Mouse (Mus musculus): ENCODE data around the gene Mrpl27. TPM values are rescaled to one million over a fixed set of nuclear protein-coding genes. Genes with fewer than 3 reads are reported as not detected.

The Mrpl27 gene
- total and polyA plus RNA-seq, 2 experiments, result 74.6 to 112 TPM

DNA sequence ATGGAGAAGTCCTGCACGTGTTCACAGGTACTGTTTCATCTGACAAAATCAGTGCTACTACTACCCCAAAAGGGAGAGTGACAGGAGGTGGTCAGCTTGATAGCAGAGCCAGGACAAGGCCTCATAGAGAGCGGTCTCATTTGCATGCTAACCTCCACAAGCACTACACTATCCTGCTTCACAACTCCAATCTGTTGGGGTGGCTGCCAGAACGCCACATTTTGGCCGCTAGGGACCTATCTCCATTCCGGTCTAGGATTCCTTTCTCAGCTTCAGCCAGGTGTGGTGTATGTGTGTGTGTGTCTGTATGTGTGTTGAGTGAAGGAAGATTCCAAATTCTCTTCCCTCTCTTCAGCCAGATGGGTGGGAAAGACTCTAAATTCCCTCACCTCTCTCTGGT, 21.9 kb downstream of the Mrpl27 start:
- H3K27me3 ChIP-seq (ENCODE audit: control insufficient read depth, insufficient read depth, low read length), result no peaks in the 10 kb centered on the region
- TF ChIP-seq CTCF (IDR thresholded peaks at IDR 0.05; ENCODE audit: low read depth, low read length) (no peak), POLR2A (IDR thresholded peaks at IDR 0.05; ENCODE audit: extremely low read depth, insufficient read depth, low read length) (no peak)
- no peaks in the 10 kb centered on the region for H3K36me3 ChIP-seq (ENCODE audit: control insufficient read depth, insufficient read depth, low read length)
- no peak overlapping the region for H3K4me3 ChIP-seq (ENCODE audit: insufficient read depth, low read depth, low read length)
- H3K27ac ChIP-seq (replicated peaks; ENCODE audit: insufficient read depth, low read depth, low read length), result no peak overlapping the region
- peaks cover 7% of the 10 kb centered on the region for H3K4me1 ChIP-seq (ENCODE audit: control insufficient read depth, insufficient read depth, low read length)
- WGBS, result 74% methylated on average over 5 of the region's 5 CpGs
- peak; percentile 22 for DNase-seq (ENCODE audit: extremely low read depth, low read depth, low spot score)
- H3K79me2 ChIP-seq (ENCODE audit: control insufficient read depth, insufficient read depth, low read length), result peaks cover 13% of the 10 kb centered on the region; the same call in 1 of the 2 replicates
- H3K9ac ChIP-seq (ENCODE audit: low read depth, low read length), result no peak overlapping the region

DNA sequence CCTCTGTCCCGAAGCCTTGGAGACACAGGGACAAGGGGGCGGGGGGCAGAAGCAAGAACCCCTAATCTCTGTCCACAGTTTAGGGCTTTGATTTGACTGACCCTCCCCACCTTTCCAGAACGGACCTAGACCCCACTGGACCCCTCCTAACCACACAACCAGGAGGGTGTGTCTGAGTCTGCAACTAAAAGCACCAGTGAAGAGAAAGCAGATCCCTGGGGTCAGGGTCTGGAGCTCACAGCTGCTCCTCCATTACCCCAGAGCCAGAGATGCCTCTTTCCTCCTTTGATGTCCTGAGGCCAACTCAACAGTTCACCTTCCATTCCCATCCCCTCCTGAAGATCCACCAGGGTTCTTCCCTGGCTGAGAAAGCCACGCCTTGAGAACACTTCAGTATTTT, 22.7 kb downstream of the Mrpl27 start:
- H3K4me1 ChIP-seq (ENCODE audit: control insufficient read depth, insufficient read depth, low read length), result peaks cover 7% of the 10 kb centered on the region
- H3K4me3 ChIP-seq (ENCODE audit: insufficient read depth, low read depth, low read length), result peak overlapping the region; percentile 93
- no peaks in the 10 kb centered on the region for H3K36me3 ChIP-seq (ENCODE audit: control insufficient read depth, insufficient read depth, low read length)
- no peak overlapping the region for H3K27ac ChIP-seq (replicated peaks; ENCODE audit: insufficient read depth, low read depth, low read length)
- H3K27me3 ChIP-seq (ENCODE audit: control insufficient read depth, insufficient read depth, low read length), result no peaks in the 10 kb centered on the region
- no peak for TF ChIP-seq CTCF (IDR thresholded peaks at IDR 0.05; ENCODE audit: low read depth, low read length)
- no peak for TF ChIP-seq POLR2A (IDR thresholded peaks at IDR 0.05; ENCODE audit: extremely low read depth, insufficient read depth, low read length)
- peaks cover 13% of the 10 kb centered on the region; the same call in 1 of the 2 replicates for H3K79me2 ChIP-seq (ENCODE audit: control insufficient read depth, insufficient read depth, low read length)
- peak overlapping the region; percentile 97 for H3K9ac ChIP-seq (ENCODE audit: low read depth, low read length)
- no peak for DNase-seq (ENCODE audit: extremely low read depth, low read depth, low spot score)
- WGBS, result 59% methylated on average over 4 of the region's 4 CpGs

DNA sequence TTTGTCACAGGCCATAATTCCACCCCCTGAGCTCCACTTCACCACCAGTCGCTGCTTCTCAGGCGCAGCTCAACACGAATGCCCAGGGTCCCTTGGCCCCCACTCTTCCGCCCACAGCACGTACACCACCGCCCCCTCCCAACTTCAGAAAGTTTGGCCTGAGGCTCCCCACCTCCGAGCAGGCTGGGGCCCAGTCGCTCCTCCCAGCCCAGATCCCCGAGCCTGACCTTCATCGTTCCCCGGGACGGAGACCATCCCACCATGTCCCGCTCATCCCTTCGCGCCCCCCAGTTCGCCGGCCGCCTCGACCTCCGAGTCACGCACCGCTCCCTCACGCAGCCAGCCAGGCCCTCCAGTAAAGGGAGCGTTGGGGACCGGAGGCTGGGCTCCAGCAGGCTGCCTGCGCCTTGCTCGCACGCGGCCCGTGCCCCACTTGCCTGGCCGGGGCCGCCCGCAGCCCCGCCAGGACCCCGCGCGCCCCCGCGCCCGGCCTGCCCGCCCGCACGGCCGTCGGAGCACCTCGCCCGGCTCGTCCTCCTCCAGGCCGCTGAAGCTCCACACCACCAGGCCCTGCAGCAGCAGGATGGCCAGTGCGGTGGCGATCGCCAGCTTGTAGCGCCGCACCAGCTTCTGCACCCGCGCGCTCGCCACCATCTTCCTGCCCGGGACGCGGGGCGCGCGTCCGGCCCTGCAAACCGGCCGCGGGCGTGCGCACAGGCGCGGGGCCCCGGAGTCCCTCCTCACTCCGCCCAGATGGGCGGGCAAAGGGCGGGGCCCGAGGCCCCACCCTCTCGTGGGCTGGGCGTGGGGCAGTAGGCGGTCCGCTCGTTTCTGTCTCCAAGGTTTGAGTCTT, 23.4 kb downstream of the Mrpl27 start, which contains the start of gene Xylt2:
Gene Xylt2, minus strand, starts transcription at position 762 of the 853 bp plus-strand sequence.
- peak; percentile 58 for DNase-seq (ENCODE audit: extremely low read depth, low read depth, low spot score)
- Histone ChIP-seq H3K9ac (ENCODE audit: low read depth, low read length) (peak within 1 kb of the TSS; percentile 97), H3K27me3 (ENCODE audit: control insufficient read depth, insufficient read depth, low read length) (no peaks in the 10 kb centered on the region), H3K36me3 (ENCODE audit: control insufficient read depth, insufficient read depth, low read length) (no peaks in the 10 kb centered on the region), H3K79me2 (ENCODE audit: control insufficient read depth, insufficient read depth, low read length) (peaks cover 13% of the 10 kb centered on the region; the same call in 1 of the 2 replicates), H3K27ac (replicated peaks; ENCODE audit: insufficient read depth, low read depth, low read length) (peak within 1 kb of the TSS; percentile 30), H3K4me3 (ENCODE audit: insufficient read depth, low read depth, low read length) (peak within 1 kb of the TSS; percentile 93), H3K4me1 (ENCODE audit: control insufficient read depth, insufficient read depth, low read length) (peaks cover 7% of the 10 kb centered on the region)
- under 1% methylated on average over 79 of the region's 82 CpGs for WGBS
- TF ChIP-seq POLR2A (IDR thresholded peaks at IDR 0.05; ENCODE audit: extremely low read depth, insufficient read depth, low read length), result peak; percentile 82; the same call in 1 of the 2 replicates
- no peak for TF ChIP-seq CTCF (IDR thresholded peaks at IDR 0.05; ENCODE audit: low read depth, low read length)

DNA sequence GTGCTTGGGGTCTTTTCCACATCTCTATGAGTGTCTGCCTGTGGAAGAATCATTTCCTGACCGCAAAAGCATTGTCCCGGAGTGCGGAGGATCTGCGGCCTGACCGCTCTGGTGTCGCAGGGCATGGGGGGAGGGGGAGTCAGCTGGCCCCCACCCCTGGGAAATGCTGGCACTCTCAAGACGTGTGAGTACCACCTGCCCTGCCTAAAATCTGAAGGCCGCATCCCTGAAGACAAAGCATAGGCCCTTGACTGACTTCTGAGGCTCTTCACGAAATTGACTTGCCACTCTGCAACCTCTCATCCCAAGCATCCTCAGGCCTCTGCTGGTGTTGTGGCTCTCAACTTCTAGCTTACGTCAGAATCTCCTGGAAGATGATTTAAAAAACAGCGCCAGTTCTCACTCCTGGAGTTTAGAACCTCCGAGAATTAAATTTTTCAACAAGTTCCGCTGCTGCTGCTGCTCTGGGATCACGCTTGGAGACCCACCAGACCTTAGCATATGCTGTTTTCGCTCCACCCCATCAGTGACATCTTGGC, 24.1 kb downstream of the Mrpl27 start:
- H3K27ac ChIP-seq (replicated peaks; ENCODE audit: insufficient read depth, low read depth, low read length), result no peak overlapping the region
- H3K4me1 ChIP-seq (ENCODE audit: control insufficient read depth, insufficient read depth, low read length), result peaks cover 7% of the 10 kb centered on the region
- no peak for DNase-seq (ENCODE audit: extremely low read depth, low read depth, low spot score)
- TF ChIP-seq CTCF (IDR thresholded peaks at IDR 0.05; ENCODE audit: low read depth, low read length) (no peak), POLR2A (IDR thresholded peaks at IDR 0.05; ENCODE audit: extremely low read depth, insufficient read depth, low read length) (no peak)
- peaks cover 11% of the 10 kb centered on the region; the same call in 1 of the 2 replicates for H3K79me2 ChIP-seq (ENCODE audit: control insufficient read depth, insufficient read depth, low read length)
- H3K9ac ChIP-seq (ENCODE audit: low read depth, low read length), result 0 out of 2 replicates have a peak overlapping the region, but pooled peaks have one; percentile 13
- no peaks in the 10 kb centered on the region for H3K27me3 ChIP-seq (ENCODE audit: control insufficient read depth, insufficient read depth, low read length)
- H3K4me3 ChIP-seq (ENCODE audit: insufficient read depth, low read depth, low read length), result peak overlapping the region; percentile 93
- WGBS, result 34% methylated on average over 15 of the region's 15 CpGs
- no peaks in the 10 kb centered on the region for H3K36me3 ChIP-seq (ENCODE audit: control insufficient read depth, insufficient read depth, low read length)

DNA sequence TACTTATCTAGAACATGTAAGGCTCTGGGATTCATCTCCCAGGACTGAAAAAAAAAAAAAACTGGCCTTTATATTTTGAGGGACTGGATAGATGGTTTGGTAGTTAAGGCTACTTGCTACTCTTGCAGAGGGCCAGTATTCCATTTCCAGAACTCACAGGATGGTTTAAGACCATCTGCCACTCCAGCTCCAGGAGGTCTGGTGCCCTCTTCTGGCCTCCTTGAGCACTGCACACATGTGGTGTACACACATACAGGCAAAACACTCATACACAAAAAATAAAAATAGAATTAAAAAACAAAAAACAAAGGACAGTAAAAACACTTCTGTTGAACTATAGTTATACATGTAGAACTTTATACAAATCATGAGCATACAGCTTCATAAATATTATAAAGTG, 27.1 kb downstream of the Mrpl27 start:
- TF ChIP-seq CTCF (IDR thresholded peaks at IDR 0.05; ENCODE audit: low read depth, low read length) (peak; percentile 36; the same call in 1 of the 2 replicates), POLR2A (IDR thresholded peaks at IDR 0.05; ENCODE audit: extremely low read depth, insufficient read depth, low read length) (no peak)
- Histone ChIP-seq H3K27ac (replicated peaks; ENCODE audit: insufficient read depth, low read depth, low read length) (no peak overlapping the region), H3K79me2 (ENCODE audit: control insufficient read depth, insufficient read depth, low read length) (peaks cover 8% of the 10 kb centered on the region; the same call in 1 of the 2 replicates), H3K4me1 (ENCODE audit: control insufficient read depth, insufficient read depth, low read length) (peaks cover 7% of the 10 kb centered on the region), H3K27me3 (ENCODE audit: control insufficient read depth, insufficient read depth, low read length) (no peaks in the 10 kb centered on the region), H3K4me3 (ENCODE audit: insufficient read depth, low read depth, low read length) (no peak overlapping the region), H3K36me3 (ENCODE audit: control insufficient read depth, insufficient read depth, low read length) (no peaks in the 10 kb centered on the region), H3K9ac (ENCODE audit: low read depth, low read length) (no peak overlapping the region)
- DNase-seq (ENCODE audit: extremely low read depth, low read depth, low spot score), result no peak
